Comparison of ENCODE assay signal across 10 mouse cellular contexts in the genomic region with DNA sequence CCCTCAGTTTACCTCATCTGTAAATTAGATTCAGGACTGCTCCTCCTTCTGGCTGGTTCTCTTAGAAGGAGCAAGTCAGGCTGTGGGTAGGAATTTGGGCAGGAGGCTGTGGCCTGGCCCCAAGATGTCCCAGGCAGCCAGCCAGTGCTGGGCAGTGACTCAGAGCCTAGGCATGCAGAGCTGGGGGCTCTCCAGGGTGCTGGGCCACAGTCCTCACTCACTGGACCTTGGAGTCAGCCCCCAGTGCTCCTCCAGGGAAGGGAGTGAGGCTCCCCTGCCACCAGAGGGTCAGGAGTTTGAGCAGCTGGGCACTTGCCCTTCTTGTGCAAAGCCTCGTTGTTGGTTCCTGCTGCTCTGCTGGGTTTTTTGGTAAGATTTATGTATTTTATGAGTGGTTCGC. TPM values are rescaled to one million over a fixed set of nuclear protein-coding genes. Genes with fewer than 3 reads are reported as not detected.
DNase-seq lines count a peak whose midpoint lies in the region; ATAC-seq and TF ChIP-seq lines count a peak whose summit lies in the region.
"Had no signal": no experiment of that assay in that cellular context is flagged by ENCODE, and none has a peak within 500 bp of the region (broad histone marks: within the 10 kb centered on the region; RNA-seq: fewer than 3 reads in every experiment).

No protein-coding gene starts in this region.

- no peak for DNase-seq in liver, postnatal 0 days
- peak; percentile 93 for DNase-seq in gastrocnemius, adult 18-20 months (ENCODE audit: low spot score)
- peak; percentile 69 for DNase-seq in kidney, adult 18-20 months
- DNase-seq in ovary, postnatal 10 days (ENCODE audit: low spot score), result peak; percentile 41
- DNase-seq in right cerebral cortex, adult 18-20 months, result no peak
- no peak for DNase-seq in left cerebral cortex, adult 2 months (ENCODE audit: extremely low spot score in 1 of 2, low spot score in 2 of 2)

- H3K4me3 ChIP-seq in liver, postnatal 0 days (ENCODE audit: low read depth, low read length), result no peak overlapping the region
- no peak overlapping the region for H3K4me3 ChIP-seq in liver, embryonic 12.5 days
- no peak overlapping the region for H3K4me3 ChIP-seq in left cerebral cortex, adult 2 months
- H3K4me3 ChIP-seq: erythroblast, embryonic 14.5 days; midbrain, embryonic 12.5 days had no signal

- no peak overlapping the region for H3K27ac ChIP-seq in liver, postnatal 0 days (ENCODE audit: low read depth)
- H3K27ac ChIP-seq in liver, embryonic 12.5 days, result no peak overlapping the region
- H3K27ac ChIP-seq in left cerebral cortex, adult 2 months, result no peak overlapping the region
- H3K27ac ChIP-seq: midbrain, embryonic 12.5 days had no signal

- peaks cover 19% of the 10 kb centered on the region for H3K36me3 ChIP-seq in liver, postnatal 0 days (replicated peaks; ENCODE audit: insufficient read depth, low read length)
- peaks cover 61% of the 10 kb centered on the region for H3K36me3 ChIP-seq in liver, embryonic 12.5 days

- peaks cover 9% of the 10 kb centered on the region; the same call in 1 of the 2 replicates for H3K4me1 ChIP-seq in liver, postnatal 0 days (ENCODE audit: insufficient read depth)
- peaks cover 33% of the 10 kb centered on the region for H3K4me1 ChIP-seq in liver, embryonic 12.5 days

- intact Hi-C loops in left cerebral cortex, adult 2 months (cut with DNase I), result no loop called here

- no peak overlapping the region for H3K4me2 ChIP-seq in liver, postnatal 0 days (ENCODE audit: low read depth, low read length)
- H3K4me2 ChIP-seq in liver, embryonic 12.5 days, result no peak overlapping the region
- H3K4me2 ChIP-seq: midbrain, embryonic 12.5 days had no signal

- H3K9me3 ChIP-seq in liver, postnatal 0 days (ENCODE audit: low read length), result no peaks in the 10 kb centered on the region
- no peaks in the 10 kb centered on the region for H3K9me3 ChIP-seq in liver, embryonic 12.5 days (replicated peaks)
- H3K9me3 ChIP-seq: midbrain, embryonic 12.5 days had no signal

- TF ChIP-seq EP300 in liver, postnatal 0 days (IDR thresholded peaks at IDR 0.05; ENCODE audit: low read depth), result no peak

- no peaks in the 10 kb centered on the region for H3K27me3 ChIP-seq in liver, postnatal 0 days (ENCODE audit: insufficient read depth, low read length)
- H3K27me3 ChIP-seq in liver, embryonic 12.5 days (replicated peaks), result no peaks in the 10 kb centered on the region
- H3K27me3 ChIP-seq: midbrain, embryonic 12.5 days had no signal

- TF ChIP-seq CTCF in liver, postnatal 0 days (IDR thresholded peaks at IDR 0.05; ENCODE audit: low read depth), result no peak
- no peak for TF ChIP-seq CTCF in left cerebral cortex, adult 2 months (IDR thresholded peaks at IDR 0.05)

- ATAC-seq in liver, postnatal 0 days, result peak; percentile 36; the same call in 1 of the 2 replicates
- ATAC-seq in liver, embryonic 12.5 days, result no peak
- ATAC-seq in CD4-positive, CD25-positive, alpha-beta regulatory T cell, adult 4 months, result no peak

- H3K9ac ChIP-seq in liver, postnatal 0 days (replicated peaks), result 0 out of 2 replicates have a peak overlapping the region, but pooled peaks have one; percentile 6
- no peak overlapping the region for H3K9ac ChIP-seq in liver, embryonic 12.5 days
- H3K9ac ChIP-seq: midbrain, embryonic 12.5 days had no signal

- 85% methylated on average over 2 of the region's 2 CpGs for WGBS in liver, postnatal 0 days (ENCODE audit: insufficient replicate concordance)
- WGBS in liver, embryonic 12.5 days (ENCODE audit: insufficient replicate concordance), result 86% methylated on average over 2 of the region's 2 CpGs

RNA-seq across cellular contexts. Expression of a gene that starts 6.1 kb away (rescaled TPM):
- polyA plus RNA-seq in liver, postnatal 0 days (2015; fragmentation: Nextera tagmentation; extraction: Ambion mirVana), result 38.4 and 41.4 TPM in 2 replicates
- 112 and 114 TPM in 2 replicates for polyA plus RNA-seq in liver, embryonic 12.5 days (2016; fragmentation: Nextera tagmentation; extraction: Ambion mirVana)
- total RNA-seq in gastrocnemius, adult 18-20 months (2021), result 1 to 10 TPM; 1.9 TPM
- 10 to 100 TPM in 1 of 2 experiments, 1 to 10 TPM in 1; 6.5 to 13.5 TPM for polyA plus RNA-seq in CD4-positive, CD25-positive, alpha-beta regulatory T cell, adult 4 months (2017; shearing (Covaris generic))
- 1 to 10 TPM; 1.7 to 2.4 TPM for total RNA-seq in left cerebral cortex, adult 2 months (2021)

RNA-seq across cellular contexts. Expression of a gene that starts 30.7 kb away (rescaled TPM):
- polyA plus RNA-seq in liver, postnatal 0 days (2015; fragmentation: Nextera tagmentation; extraction: Ambion mirVana), result 13.2 and 13.3 TPM in 2 replicates
- 31.1 and 32.9 TPM in 2 replicates for polyA plus RNA-seq in liver, embryonic 12.5 days (2016; fragmentation: Nextera tagmentation; extraction: Ambion mirVana)
- total RNA-seq in gastrocnemius, adult 18-20 months (2021), result 1 to 10 TPM; 2.4 to 2.6 TPM
- 10 to 100 TPM; 17.9 to 42.0 TPM for polyA plus RNA-seq in CD4-positive, CD25-positive, alpha-beta regulatory T cell, adult 4 months (2017; shearing (Covaris generic))
- 10 to 100 TPM; 15.8 to 17.7 TPM for total RNA-seq in left cerebral cortex, adult 2 months (2021)

RNA-seq across cellular contexts. Expression of a gene that starts 44.5 kb away (rescaled TPM):
- 2.8 and 3.7 TPM in 2 replicates for polyA plus RNA-seq in liver, postnatal 0 days (2015; fragmentation: Nextera tagmentation; extraction: Ambion mirVana)
- 5.0 and 5.5 TPM in 2 replicates for polyA plus RNA-seq in liver, embryonic 12.5 days (2016; fragmentation: Nextera tagmentation; extraction: Ambion mirVana)
- total RNA-seq in gastrocnemius, adult 18-20 months (2021), result 10 to 100 TPM; 12.6 to 14.3 TPM
- polyA plus RNA-seq in CD4-positive, CD25-positive, alpha-beta regulatory T cell, adult 4 months (2017; shearing (Covaris generic)), result not detected
- 1 to 10 TPM; 8.5 to 8.8 TPM for total RNA-seq in left cerebral cortex, adult 2 months (2021)

Comparison
In these comparisons a context has a peak if more than half of its experiments do, and no peak if none do; other contexts are left out.
1. DNase-seq: peak in gastrocnemius, adult 18-20 months (single experiment), kidney, adult 18-20 months (single experiment) and ovary, postnatal 10 days (single experiment); none in liver, postnatal 0 days (single experiment), right cerebral cortex, adult 18-20 months (single experiment) and left cerebral cortex, adult 2 months (0 of 2).